Mouse (Mus musculus): ENCODE results near the gene Dip2b.

DNA sequence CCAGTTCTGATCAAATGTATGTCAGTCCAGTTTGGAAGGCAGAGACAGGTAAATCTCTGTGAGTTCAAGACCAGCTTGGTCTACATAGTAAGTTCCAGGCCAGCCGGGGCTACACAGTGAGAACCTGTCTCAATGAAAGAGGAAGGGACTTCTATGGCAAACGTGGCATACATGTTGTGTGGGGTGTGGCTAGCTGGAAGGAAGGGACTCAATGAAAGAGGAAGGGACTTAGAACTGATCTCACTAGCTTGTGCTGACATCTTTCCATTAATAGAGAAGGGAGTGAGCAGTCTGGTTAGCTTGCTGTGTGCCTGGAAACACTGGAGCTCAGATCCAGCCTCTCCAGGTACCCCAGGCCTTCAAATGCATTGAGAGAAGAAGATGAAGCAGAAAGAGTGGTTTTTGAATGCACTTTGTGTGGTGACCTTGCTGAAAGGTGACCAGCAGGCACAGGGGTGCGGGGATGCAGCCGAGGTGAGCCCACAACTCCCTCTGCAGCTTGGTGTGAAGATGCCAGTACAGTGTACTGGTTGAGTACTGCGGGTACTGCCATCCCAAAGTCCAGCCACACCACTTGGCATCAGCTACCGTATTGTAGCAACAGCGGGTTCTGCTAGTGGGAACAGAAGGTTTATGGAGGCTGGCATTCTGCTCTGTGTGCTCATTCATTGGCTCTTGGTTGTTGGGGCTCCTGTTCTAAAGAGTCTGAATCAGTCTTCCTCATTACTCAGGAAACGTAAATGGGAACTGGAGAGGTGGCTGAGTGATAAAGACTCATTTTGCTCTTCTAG is 148.6 kb downstream of the Dip2b start:
- TF ChIP-seq CTCF (conservative IDR thresholded peaks at IDR 0.05; ENCODE audit: low read length) (no peak), POU5F1 (IDR thresholded peaks at IDR 0.05; ENCODE audit: borderline replicate concordance, low read length) (no peak), NANOG (IDR thresholded peaks at IDR 0.05; ENCODE audit: borderline replicate concordance, low read length) (no peak)

Data from E14TG2a.4 (cell line).